Mouse (Mus musculus): ENCODE data around the gene Unk.

The Unk gene

GRCm38 (mm10) chr11:116061641-116062415, 31.7 kb downstream of the Unk start:
- DNase-seq (ENCODE audit: extremely low read depth, low read depth, low spot score), result no peak

DNA sequence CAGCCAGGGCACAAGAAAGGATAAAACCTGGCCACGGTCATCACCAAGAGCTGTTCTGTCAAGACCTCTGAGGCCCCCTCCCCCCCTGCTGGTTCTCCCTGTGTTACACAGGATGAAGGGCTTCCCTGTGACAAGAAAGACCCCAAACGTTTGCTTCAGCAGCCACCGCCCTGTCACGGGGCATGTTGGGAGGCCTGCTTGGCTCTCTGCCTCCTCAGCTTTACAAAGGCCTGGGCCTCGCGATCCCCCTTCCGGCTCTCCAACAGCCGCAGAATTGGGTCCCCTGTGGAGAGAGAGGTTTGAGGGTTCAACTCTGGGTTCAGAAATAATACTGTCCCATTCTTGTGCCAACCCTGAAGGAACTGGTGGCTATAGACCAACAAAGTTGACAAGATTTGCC, 32.4 kb downstream of the Unk start:
- no peak for DNase-seq (ENCODE audit: extremely low read depth, low read depth, low spot score)

- no peak for DNase-seq (ENCODE audit: extremely low read depth, low read depth, low spot score)
These were observed 33.4 kb downstream of the Unk start for GRCm38 (mm10) chr11:116063562-116063961.

- no peak for DNase-seq (ENCODE audit: extremely low read depth, low read depth, low spot score)
These were observed 34.2 kb downstream of the Unk start for GRCm38 (mm10) chr11:116064187-116064867.

- DNase-seq (ENCODE audit: extremely low read depth, low read depth, low spot score), result no peak
These were observed 35.2 kb downstream of the Unk start for GRCm38 (mm10) chr11:116065345-116065744.

DNA sequence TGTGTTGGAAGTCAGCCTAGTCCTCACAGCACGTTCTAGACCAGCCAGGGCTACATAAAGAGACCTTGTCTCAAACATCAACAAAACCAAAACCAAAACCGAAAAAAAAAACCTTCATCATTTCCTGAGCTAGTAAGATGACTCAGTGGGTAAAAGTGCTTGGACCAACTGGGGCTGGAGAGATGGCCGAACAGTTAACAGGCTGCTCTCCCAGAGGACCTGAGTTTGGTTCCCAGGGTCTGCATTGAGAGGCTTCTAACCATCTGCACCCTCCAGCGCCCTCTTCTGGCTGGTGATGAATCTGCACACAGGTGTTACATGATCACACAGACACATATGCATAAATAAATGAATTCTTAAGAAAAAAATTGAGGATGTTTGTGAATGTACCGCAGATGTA, 41.4 kb downstream of the Unk start:
- no peak for DNase-seq (ENCODE audit: extremely low read depth, low read depth, low spot score)

DNA sequence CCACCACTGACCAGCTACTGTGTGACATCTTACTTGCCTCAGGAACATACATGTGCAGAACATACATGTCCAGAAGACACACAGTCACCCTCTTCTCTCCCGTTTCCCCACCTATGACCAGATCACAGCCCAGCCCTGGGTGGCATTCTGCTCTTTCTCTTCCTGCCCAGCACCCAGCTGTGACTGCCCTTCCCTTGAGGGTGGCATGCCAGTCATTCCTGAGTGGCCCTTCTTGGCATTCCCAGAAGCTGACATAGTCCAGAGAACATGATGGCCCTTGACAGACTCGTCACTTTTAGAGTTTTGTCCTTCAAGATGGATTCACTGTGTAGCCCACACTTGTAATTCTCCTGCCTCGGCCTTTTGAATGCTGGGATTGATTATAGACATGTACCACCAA, 42.5 kb downstream of the Unk start:
- DNase-seq (ENCODE audit: extremely low read depth, low read depth, low spot score), result no peak

- DNase-seq (ENCODE audit: extremely low read depth, low read depth, low spot score), result no peak
These were observed 44.4 kb downstream of the Unk start for GRCm38 (mm10) chr11:116074436-116074991.

- no peak for DNase-seq (ENCODE audit: extremely low read depth, low read depth, low spot score)
These were observed 45.6 kb downstream of the Unk start for GRCm38 (mm10) chr11:116075539-116076265.

DNA sequence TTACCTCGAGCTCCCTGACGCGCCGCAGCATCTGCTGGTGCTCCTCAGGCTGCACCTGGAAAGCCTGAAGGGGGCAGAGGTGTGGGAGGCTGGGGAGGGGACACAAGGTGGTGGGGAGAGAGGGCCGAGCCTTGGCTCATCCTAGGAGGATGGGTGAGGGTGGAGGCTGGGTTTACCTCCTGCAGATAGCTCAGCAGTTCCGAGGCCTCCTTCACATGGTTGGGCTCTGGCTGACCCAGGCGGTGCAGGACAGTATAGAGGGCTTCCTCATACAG, 46.1 kb downstream of the Unk start:
- no peak for DNase-seq (ENCODE audit: extremely low read depth, low read depth, low spot score)

- no peak for DNase-seq (ENCODE audit: extremely low read depth, low read depth, low spot score)
These were observed 46.7 kb downstream of the Unk start for GRCm38 (mm10) chr11:116076836-116077235.

- DNase-seq (ENCODE audit: extremely low read depth, low read depth, low spot score), result no peak
These were observed 47.5 kb downstream of the Unk start, which contains the start of gene Unc13d for GRCm38 (mm10) chr11:116077446-116078204. Unc13d (minus strand) TSS chr11:116077961.

GRCm38 (mm10) chr11:116078221-116078620, 48.1 kb downstream of the Unk start:
- no peak for DNase-seq (ENCODE audit: extremely low read depth, low read depth, low spot score)

DNA sequence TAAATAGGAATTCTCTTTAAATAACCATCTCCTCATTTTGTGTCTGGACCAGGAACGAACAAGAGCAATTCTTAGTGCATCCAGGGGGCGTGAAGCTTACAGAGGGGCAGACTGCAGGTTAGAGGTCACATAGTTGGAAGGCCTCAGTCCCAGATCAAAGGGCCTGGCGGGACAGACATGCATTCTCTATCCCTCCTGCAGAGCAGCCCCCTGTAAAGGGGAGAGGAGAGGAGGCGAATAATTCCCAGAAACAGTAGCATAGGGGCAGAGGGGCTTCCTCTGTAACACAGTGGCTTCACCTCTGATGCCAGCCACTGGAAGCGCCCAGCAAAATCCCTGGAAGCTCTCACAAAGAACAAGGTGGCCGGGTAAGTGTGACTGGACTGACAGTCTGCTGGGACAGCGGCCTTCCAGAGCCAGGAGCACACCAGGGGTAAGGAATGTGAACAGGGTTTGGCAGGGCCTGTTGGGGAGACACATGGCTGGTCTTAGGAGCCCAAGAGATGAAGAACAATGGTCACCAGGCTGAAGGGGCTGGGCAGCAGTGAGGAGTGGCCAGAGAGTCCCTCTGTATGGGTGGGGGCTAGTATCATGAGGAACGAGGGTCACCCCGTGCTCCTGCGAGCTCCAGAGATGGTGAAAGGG, 48.7 kb downstream of the Unk start:
- DNase-seq (ENCODE audit: extremely low read depth, low read depth, low spot score), result no peak

DNA sequence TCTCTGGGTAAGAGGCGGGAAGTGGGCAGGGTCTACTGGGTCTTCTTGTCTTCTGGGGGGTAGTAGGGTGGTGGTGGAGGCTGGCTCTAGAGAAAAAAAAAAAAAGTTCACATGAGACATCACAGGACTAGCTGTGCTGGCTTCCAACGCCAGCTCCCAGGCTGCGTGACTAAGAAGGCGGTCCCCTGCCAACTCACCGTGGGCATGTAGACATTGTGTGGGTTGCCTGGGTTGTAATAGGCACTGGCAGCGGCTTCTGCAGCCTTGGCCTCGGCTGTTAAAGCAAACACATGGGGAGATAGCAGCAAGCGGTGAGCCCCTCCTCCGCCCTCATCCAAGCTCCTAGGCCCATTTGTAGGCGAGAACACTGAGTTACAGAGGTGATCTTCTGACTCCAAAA, 49.4 kb downstream of the Unk start:
- no peak for DNase-seq (ENCODE audit: extremely low read depth, low read depth, low spot score)

GRCm38 (mm10) chr11:116081081-116081480, 51.0 kb downstream of the Unk start:
- no peak for DNase-seq (ENCODE audit: extremely low read depth, low read depth, low spot score)

GRCm38 (mm10) chr11:116083096-116083672, 53.1 kb downstream of the Unk start:
- DNase-seq (ENCODE audit: extremely low read depth, low read depth, low spot score), result no peak

DNA sequence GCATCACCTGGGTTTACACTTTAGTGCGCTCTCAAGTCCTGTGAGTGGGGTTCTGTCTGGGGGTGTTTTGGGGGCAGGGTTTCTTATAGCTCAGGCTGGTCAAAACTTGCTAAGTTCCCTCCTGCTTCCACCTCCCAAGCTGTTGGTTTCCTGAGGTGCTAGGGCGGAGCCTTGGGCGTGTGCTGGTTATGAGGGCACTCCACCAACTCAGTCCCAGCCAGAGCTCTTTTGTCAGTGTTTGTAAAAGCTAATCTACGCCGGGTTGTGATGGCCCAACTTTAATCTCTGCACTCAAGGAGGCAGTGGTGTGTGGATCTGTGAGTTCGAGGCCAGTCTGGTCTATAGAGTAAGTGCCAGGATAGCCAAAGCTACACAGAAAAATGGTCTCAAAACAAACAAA, 54.0 kb downstream of the Unk start:
- no peak for DNase-seq (ENCODE audit: extremely low read depth, low read depth, low spot score)

DNA sequence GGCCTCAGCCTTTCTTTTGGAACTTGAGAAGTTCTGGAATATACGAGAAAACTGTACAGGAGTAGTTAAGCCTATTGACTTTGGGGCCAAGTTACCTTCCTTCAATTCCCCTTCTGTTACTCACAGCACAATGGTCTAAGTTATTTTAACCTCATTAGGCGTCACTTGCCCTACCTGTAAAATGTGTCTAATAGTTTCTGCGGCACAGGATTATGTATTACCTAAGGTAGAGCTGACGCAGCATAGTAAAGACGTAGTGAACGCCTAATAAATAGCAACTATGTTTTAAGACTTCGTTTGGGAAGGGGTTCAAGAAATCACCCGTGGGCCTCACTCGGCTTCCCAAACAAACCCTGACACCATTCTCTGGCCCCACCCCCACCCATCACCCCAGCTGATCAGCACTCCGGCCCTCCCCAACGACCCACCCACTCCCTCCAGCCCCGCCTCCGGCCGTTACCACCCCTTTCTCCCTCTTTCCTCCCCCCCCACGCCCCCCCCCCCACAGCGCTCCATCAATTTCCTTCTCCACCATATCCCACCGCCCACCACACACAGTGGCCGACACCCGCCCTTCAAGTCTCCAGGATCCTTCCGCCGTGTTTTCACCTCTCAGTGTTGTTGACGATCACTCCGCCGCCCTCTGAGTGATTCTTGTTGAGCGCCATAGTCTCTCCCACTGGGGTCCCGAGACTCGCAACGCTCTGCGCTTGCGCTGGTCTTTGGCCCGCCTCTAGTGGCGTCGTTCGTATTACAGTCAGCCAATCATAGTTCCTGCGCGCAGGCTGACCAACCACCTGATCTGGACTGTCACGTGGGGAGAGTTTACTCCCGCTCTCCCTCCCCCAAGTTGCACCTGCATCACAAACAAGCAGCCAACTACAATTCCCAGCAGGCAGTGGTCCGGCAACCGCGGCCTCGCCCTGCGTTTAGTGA, 56.4 kb downstream of the Unk start, which contains the start of gene Wbp2:
Wbp2 (minus strand) TSS at position 738 of the 936 bp plus-strand sequence.
- peak; percentile 98 for DNase-seq (ENCODE audit: extremely low read depth, low read depth, low spot score)

Measured in fat pad, adult 2 months (tissue).